Mouse (Mus musculus) retina, embryonic 14.5 days (tissue): ENCODE results near the gene Ahr.

ENCODE experiments used
- DNase-seq: peaks from one replicate; pipeline ENCODE4 v3.0.0-alpha.2; 2015; ENCODE audit warnings: low spot score

Gene Ahr

DNA sequence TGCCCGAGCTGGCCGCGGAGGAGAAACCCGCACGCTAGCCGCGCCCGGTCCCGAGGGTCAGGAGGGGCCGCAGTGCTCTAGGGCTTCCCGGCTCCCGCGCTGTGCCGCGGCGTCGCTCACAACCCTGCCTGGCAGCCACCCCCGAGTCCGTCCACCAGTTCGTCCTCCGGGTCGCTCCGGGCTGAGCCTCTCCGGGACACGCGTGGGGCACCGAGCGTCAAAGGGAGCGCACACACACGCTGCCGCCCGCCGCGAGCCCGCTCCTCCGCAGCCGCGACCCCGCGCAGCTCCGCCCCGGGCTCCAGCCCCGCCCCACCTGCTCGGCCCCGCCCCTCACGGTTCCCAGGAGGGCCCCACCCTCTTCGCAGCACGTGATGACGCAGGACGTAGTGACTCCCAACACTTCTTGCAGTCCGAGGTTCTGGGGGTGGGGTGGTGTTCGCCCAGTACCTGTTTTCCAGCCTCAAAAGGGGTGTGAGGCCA is at the start of gene Ahr:
Gene Ahr (minus strand): TSS at position 285 of the 483 bp plus-strand sequence.
- peak; percentile 83 for DNase-seq

DNA sequence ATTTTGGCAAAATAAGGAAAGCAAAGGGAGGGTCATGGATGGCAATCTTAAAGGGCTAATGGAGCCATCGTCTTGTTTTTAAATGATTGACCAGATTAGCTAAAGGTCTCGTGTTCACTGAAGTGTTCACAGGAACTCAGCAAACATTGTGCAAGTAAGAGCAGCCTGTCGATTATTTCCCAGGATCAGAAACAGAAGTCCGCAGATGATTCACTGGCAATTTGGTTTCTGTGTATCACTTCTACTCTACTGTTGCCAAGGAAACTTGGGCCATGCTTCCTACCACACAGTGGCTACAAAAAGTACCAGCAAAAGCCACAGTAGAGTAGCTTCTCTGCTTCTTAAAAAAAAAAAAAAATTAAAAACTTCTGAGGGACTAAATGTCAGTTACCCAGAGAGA is 44.0 kb upstream of the Ahr start:
- DNase-seq = no peak

- no peak for DNase-seq
These were observed 41.3 kb upstream of the Ahr start for GRCm38 (mm10) chr12:35576107-35576506.

- no peak for DNase-seq
These were observed 38.9 kb upstream of the Ahr start for GRCm38 (mm10) chr12:35573713-35574112.

DNA sequence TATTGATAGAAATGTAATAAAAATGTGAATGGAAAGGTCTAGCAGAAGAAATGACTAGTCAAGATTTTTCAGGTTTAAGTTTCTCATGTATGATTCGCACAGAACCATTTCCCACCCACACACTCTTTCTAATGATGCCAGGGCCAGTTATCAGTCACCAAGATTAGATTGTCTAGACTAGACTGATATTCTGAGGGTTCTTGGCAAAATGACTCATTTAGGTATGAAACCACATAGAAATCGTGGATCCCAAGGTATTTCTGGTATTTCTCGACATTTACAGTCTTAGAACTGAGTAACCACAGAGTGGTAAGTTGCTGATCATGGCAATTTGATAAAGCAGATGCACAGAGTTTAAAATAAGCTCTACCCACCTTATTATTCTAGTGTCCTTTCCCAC is 28.0 kb upstream of the Ahr start:
- no peak for DNase-seq

DNA sequence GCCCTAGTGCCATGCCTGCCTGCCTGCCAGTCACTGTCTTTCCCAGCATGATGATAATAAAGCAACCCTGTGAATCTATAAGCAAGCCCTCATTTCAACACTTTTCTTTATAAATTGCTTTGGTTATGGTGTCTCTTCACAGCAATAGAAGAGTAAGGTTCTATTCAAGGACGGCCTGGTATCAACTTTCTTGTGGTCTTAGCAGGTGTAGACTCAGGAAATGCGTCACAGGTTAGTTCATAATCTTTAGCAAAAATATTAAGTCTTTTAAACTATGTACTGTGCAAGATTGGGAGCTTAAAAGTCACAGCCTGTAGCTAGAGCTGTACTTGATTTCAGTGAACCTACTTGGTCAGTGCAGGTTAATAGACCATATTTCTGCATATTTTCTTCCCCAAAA is 24.0 kb upstream of the Ahr start:
- no peak for DNase-seq

DNA sequence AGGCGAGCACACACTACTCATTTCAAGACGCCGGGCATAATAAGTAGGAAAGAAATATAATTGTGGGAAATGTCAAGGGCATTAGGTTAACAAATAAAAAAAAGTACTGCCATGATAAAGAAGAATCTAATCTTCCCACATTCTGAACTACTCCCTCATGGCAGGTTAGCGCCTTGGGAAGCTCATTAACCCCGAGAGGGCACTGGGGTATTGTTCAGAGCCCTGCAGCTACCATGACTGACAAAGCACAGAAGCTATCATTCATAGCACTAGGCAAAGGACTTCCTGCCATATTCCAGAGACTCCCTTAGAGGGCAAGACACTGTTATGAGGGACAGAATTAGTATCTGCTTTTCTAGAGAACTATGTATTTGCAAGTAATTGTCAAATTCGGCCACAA is 21.1 kb upstream of the Ahr start:
- peak; percentile 46 for DNase-seq

- no peak for DNase-seq
These were observed 19.5 kb upstream of the Ahr start for GRCm38 (mm10) chr12:35554309-35554708.

- DNase-seq = no peak
These were observed 18.3 kb upstream of the Ahr start for GRCm38 (mm10) chr12:35553174-35553573.

GRCm38 (mm10) chr12:35550299-35550698 is 15.5 kb upstream of the Ahr start:
- DNase-seq = no peak

GRCm38 (mm10) chr12:35542836-35543235 is 8.0 kb upstream of the Ahr start:
- DNase-seq = peak; percentile 35

GRCm38 (mm10) chr12:35538843-35539242 is 4.0 kb upstream of the Ahr start:
- DNase-seq = no peak

DNA sequence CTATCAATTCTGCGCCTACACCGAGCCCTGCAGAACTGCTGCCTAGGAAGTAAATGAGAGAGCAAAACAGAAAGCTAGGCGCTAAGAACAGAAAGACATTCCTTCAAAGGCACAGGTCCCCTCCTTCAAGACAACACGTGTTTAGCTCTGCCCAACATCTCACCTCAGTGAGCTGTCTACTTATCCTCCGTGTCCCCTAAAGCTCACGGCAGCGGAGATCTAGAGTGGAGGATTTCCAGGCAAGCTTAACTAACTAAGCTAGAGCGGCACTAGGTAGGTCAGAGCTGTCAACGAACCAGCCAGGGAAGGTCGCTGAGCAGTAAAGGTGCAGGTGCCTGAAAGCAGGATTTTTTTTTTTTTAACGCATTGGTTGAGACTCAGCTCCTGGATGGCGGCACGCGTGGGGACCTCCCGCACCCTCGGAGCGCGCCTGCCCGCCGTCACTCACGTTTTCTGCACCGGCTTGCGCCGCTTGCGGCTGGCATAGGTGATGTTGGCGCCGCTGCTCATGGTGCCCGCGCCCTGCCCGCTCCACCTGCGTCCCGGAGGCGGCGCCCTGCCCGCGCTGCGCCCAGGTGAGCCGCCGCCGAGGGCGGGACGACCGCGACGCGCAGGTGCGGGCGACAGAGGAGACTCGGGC is 604 bp downstream of the Ahr start:
- peak; percentile 28 for DNase-seq

GRCm38 (mm10) chr12:35533748-35534113 is 1.1 kb downstream of the Ahr start:
- DNase-seq = no peak

DNA sequence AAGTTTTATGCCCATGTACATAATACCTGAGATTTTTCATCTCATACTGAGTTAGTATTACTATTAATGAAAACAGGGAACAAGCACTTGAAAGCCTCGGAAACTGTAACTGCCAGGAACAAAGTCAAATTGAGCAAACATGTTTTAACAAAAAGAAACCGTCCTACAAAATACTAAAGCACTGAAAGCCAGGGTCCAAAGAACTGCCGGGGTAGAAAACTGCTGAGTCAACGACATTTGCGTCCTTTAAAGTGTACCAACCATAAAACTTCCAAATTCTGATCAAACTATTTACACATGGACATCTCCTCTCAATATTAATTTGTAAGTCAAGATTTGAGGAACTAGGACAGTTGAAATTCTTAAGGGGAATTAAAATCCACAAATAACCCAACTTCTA is 1.7 kb downstream of the Ahr start:
- no peak for DNase-seq

DNA sequence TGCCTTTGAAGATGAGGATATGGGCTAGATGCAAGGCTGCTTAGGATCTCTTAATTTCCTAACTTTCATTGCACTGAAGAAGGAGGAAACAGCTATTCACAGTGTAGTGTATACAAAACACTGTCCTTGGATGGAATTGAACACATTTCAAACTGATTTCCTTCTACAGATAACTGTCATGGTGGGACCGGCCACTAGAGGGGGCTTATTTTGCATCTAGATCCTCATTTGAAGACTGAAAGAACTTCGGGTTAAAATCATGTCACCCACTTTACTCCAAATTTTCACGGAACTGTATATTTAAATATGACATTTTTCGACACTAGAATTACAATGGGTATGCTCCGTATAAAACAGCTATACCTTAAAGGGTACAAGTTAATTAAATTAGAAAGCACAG is 2.7 kb downstream of the Ahr start:
- peak; percentile 85 for DNase-seq

DNA sequence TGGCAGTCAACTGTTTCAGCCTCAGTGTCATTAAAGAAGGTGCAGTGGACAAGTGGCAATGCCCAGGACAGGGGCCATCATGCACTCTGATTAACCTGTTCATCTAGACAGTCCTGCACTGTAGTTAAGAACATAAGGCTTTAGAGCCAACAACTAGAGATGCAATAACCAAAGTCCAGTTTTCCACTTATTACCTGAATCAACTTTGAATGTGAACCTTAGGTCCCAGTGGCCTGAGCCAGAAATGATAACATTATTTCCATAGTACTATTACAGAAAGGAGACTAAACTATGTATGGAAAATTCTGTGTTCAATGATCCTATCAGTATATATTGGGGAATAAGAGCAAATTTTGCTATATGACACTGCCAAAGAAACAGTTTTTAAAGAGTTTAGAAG is 4.3 kb downstream of the Ahr start:
- DNase-seq = no peak

- no peak for DNase-seq
These were observed 7.4 kb downstream of the Ahr start for GRCm38 (mm10) chr12:35527429-35527828.

DNA sequence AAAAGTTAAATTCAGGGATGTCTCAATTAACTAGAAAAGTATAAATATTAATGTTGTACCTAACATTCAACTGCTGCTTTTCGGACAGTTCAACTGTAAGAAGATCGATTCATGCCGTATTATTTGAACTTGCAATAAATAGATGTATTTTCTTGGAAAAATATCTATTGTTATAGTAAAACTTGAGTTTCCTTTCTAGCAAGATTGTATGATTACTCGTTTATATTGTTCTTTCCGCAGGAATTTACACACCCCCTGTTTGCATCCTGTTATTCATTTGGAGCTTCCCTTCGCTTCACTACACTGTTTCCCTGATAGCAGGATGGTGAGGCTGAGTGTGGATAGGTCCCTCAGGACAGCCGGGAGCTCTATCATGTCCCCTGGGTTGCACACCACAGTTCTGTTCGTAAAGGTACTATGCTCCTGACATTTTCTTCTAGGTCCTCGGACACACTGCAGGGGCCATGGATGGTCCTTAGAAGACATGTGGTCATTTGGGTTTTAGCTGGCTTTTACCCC is 12.2 kb downstream of the Ahr start:
- no peak for DNase-seq

GRCm38 (mm10) chr12:35515621-35516020 is 19.2 kb downstream of the Ahr start:
- no peak for DNase-seq

GRCm38 (mm10) chr12:35514671-35515070 is 20.2 kb downstream of the Ahr start:
- DNase-seq = peak; percentile 20

DNA sequence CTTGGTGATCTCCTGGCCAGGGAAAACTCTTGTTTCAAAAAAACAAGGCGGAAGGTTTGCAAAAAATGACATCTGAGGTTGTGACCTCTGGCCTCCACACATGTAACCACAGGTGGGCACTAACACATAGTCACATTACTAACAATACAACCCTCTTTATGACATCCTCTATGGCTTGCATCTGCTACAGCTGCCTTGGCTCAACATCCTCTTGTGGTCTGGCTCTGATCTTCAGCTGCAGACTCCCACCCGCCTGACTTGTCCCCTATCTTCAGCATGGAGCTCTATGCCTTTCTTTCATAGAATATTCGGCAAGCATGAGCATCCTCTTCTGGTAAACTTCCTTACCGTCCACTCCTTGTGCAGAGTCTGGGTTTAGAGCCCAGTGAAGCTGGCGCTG is 24.1 kb downstream of the Ahr start:
- no peak for DNase-seq

DNA sequence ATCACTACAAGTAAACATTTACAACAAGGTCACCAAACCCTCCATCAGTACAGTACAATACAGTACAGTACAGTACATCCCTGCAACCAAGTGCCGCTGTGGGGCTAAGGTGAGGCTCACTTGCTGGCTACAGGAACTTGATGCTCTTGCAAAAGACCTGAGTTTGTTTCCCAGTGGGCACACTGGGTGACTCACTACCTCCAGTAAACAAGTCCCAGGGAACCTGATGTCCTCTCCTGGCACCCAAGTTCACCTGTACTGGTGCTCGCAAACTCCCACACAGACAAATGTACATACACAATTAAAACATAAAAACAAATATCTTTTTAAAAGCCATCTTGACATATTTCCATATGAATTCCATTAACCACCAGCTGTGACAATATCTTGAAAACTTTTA is 28.5 kb downstream of the Ahr start:
- DNase-seq = no peak

- no peak for DNase-seq
These were observed 30.8 kb downstream of the Ahr start for GRCm38 (mm10) chr12:35504081-35504480.
